Mouse (Mus musculus) small intestine, adult 2 months (tissue): Measurements from ENCODE around the gene Kcnk3.

ENCODE experiments used
- CTCF ChIP-seq: fragments of 200-500 bp; IDR thresholded peaks from 2 replicates; pipeline ENCODE4 v1.5.1; 2012; ENCODE audit warnings: low read depth, mild to moderate bottlenecking, control low read depth, inconsistent platforms, low read length, moderate library complexity, mixed read lengths; ENCODE audit not compliant: insufficient replicate concordance, insufficient read length; ENCODE audit errors: extremely low read depth
- POLR2A ChIP-seq: fragments of 200-500 bp; IDR thresholded peaks from 2 replicates; pipeline ENCODE4 v1.6.1; 2012; ENCODE audit warnings: low read depth, mild to moderate bottlenecking, control low read depth, inconsistent platforms, low read length, moderate library complexity

DNA sequence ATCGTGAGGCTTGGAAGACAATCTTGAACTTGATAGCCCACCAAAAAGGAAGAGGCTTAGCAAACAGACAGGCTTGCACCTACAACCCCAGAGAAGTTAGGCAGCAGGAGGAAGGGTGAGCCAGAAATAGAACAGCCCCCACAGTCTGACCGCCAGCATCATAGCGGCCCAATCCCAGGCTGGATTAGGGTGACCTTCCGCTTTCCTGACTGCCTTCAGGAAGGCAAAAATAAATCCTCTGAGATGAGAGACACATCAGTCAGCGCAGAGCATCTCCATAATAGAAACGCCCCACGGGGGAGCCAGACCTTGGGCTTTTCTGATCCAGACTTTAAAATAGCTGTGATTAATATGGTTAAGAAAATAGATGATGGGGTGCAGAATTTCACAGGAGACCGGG lies 33.0 kb upstream of the Kcnk3 start:
- TF ChIP-seq POLR2A (no peak), CTCF (no peak)
